Mouse (Mus musculus) thymus, postnatal 4 days (tissue): ENCODE results near the gene Camk2d.

Source experiments
- DNase-seq: peaks from one replicate; pipeline ENCODE4 v3.0.0; 2021

Gene Camk2d

DNA sequence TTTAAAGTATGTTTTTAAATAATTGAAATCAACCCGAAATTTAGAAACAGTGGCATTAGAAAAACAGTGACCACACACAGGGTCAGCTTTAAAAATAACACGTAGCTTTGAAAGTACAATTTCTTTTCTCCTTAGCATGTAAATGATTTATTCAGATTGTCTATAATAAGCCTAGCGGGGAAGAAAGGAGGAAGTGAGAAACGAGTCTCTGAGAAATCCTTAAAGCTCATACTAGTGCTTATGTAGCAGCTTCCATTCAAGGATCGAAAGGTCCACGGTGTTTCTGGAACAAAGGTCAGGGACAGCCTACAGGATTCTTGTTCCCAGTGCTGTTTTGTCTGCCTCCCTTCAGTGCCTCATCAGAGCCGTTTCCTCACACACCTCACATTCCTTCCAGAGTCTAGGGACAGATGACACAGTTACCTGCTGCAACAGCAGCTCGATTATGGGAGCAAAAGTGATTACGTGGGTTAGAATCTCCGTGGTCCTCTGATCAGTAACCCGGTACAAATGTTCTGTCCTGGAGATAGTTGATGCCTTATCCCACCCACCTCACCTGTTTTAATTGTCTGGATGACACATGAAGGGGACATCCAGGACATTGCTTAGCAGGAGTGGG, 17.5 kb downstream of the Camk2d start:
- DNase-seq = no peak

DNA sequence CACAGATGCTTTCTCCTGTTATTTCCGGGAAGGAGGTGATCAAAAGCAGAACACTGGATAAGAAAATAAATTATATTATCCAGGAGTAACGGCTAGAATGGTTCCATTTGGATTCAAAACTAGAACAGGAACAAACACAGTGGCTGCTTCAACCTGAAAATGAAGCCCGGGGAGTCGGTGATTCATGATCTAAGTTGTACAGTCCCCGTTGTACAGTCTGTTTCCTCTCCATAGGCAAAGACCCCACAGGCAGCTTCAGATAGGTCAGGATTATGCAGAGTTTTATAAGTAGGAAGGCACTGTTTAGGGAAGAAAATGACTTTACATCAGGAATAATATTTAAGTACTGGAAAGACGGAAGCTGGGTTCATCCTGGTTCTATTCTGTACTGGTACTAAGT, 19.2 kb downstream of the Camk2d start:
- no peak for DNase-seq

DNA sequence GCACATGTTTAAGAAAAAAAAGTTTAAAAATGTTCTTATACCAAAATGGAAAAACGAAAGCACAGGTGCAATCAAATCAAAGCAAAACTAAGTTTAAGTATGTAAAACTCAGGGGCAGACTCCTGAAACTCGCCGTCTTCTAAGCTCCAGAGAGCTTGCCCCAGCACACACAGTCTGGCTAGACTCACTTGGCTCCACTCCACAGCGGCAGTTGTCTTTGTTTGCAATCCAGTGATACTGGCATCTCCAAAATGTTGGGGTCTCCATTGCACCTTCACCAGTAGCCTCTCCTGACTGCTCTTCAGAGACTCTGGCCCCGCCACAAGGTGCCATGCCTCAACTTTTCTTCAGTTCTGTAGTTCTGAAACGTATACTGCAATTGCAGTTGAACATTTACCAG, 24.1 kb downstream of the Camk2d start:
- DNase-seq = no peak

DNA sequence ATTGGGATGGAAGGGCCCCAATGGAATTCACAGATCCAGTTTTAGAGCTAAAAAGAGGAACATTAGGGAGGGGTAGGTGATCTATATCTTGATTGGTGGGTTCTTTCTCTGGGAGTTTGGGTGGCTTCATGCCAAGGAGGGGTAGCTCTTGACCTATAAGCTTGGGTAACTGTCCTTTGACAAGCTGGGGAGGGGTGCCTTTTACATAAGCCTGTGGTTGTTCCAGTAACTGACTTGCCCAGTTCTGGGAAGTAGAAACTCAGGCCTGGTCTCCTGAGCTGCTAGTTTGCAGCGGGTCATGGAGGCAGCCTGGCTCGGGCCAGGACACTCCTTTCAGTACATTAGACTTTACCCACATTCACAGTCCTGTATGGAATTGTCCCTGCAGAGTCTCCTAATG, 26.4 kb downstream of the Camk2d start:
- no peak for DNase-seq

DNA sequence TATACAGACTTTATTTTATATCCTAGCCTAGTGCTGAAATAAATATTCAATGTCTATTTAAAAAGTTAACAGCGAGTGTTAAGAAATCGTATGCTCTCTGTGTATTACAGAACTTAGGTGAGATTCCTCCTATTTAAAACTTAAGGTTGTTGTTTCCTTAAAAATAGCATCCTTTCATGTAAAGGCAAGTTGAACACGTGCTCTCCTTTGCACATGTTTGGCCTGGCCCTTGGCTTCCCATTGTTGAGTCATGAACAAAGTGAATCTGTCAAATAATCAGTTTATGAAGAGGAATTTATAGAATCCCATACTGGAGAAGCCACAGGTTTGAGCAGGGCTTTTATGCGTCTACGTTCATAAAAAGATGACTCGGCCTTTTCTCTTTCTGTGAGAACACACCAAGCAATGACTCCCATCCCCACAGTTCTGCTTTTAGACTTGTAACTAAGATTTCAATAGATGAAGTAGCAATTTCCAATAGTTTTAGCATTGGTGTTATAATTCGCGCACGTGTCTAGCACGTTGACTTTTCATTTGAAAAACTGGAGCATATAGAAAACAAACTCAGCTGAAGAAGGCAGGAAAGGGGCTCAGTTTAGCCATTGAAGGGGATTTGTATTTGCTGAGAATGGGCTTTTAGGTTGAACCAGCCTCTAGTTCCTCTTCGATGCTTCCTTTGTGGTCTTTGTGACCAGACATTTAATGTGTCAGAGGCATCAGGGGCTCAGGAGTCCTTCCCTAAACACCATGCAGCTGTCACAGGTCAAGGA, 29.1 kb downstream of the Camk2d start:
- no peak for DNase-seq

DNA sequence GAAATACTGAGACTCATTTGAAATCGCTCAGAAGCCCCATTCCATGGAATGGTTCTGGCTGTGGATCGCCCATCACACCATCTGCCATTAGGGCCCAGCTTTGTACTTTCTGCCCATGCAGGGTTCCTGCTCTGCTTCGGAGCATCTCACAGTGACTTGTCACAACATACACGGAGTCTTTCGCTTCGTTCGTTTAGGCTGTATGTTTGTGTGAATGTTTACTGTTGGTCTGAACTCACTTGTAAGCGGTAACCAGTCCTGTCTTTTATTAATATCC, 29.6 kb downstream of the Camk2d start:
- DNase-seq = no peak

DNA sequence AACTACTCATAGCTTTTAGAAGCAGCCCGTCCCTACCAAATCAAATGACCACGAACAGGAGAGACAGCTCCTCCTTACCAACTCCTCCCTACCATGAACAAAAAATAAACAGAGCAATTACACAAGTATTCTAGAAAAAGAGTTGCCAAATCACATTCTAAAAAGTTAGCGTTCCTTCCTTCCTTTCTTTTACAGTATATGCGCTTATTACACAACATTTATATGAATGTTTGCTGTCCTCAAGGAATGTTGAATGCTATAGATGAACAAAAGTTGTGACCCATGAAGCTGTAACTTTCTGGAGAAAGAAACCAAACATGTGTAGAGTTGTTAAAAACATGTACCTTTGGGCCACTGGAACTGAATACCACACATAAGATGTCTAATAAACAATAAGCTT, 31.9 kb downstream of the Camk2d start:
- no peak for DNase-seq

DNA sequence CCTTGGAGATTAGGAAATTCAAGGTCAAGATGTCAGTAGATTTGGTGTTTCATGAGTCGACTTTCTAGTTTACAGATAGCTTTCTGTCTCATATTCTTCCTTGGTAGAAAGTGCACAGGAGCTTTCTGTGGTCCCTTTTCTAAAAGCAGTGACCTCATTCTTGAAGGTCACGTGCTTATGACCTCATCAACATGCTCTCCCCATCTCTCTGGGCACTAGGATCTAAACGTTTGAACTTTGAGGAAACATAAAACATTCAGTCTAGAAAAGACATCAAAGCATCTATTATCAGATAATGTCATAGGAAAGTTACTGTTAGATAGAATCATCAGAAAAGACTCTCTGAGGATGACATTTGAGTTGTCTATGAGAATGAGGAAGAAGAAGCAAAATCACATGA, 32.3 kb downstream of the Camk2d start:
- DNase-seq = no peak

DNA sequence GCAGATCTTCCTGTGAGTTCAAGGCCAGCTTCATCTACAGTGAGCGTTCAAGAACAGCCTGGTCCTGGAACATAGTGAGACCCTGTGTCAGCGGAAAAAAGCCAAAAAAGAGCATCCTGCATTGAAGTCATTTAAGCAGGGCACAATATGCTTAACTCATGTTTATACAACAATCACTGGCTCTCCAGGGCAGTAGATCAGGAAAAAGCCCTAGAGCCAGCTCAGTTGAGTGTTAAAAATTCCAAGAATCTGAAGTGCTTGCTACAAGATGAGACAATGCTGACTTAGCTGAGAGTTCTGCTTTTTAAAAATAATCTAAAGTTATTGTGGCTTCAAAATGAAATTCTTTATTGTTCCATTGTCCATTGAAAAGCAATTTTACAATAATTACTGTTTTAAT, 32.9 kb downstream of the Camk2d start:
- no peak for DNase-seq

DNA sequence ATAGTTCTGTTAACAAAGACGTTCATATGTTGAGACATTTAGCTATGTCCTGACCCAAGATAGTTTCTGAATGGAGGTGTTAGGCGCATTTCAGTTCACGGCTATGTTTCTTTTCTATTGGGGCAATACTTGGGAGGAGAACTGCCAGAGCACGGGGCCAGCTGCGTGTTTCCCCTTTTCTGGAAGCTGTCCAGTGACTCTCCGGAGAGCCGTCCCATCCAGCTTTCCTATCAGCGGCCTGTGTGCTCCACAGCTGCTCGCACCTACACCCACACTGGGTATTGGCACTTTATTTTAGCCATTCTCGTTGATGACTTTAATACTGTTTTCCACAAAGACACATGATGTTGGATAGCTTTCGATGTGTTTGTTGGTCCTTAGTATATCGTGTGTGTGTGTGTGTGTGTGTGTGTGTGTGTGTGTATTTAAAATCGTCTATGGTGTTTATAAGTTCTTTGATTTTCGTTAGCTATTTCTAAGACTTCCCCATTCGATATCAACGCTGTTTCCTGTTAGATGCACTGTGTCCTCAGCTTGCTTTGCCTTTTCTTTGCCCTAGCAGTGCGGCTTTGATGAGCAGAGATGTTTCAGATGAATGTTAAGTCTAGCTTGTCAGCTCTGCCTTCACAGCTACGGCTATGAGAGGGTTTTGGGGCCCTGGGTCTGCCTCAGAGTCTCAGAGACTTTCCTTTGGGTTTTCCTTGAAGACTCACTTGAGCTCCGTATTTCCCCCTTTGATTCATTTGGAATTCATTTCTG, 34.2 kb downstream of the Camk2d start:
- DNase-seq = no peak

DNA sequence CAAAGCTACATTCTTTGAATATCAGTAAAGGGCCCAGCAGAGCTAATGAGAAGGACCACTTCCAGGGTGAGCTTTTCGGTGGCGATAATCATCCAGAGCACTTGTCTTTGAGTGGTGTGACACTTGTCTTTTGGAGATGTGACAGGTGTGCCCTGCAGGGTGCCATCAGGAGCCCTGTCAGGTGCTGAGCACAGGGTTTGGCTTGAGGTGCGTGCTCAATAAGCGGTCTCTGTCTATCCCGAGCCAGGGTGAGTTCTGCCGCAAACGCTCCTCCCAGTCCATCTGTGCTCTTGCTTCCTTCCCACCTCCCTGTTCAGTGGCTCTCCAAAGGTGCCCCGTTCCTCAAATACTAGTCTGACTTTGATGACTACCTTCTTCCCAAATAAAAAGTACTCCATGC, 35.5 kb downstream of the Camk2d start:
- DNase-seq = no peak

DNA sequence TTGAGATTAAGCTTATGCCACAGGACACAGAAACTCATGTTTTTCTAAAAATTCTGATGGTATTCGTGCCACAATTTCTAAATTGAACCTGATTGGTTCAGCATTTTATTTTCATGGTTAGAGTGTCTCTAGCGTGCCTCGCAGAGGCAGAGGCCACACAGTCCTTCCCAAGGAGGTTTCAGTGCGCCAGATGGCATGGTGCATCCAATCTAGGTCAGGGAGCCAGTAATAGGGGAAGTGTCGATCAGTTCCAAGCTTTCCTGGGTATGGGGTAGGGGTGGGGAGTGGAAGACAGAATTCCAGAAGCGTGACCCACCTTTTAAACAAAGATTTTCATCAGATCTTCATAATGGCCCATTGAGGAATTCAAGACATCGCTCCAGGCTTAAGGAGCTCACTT, 36.5 kb downstream of the Camk2d start:
- DNase-seq = no peak

DNA sequence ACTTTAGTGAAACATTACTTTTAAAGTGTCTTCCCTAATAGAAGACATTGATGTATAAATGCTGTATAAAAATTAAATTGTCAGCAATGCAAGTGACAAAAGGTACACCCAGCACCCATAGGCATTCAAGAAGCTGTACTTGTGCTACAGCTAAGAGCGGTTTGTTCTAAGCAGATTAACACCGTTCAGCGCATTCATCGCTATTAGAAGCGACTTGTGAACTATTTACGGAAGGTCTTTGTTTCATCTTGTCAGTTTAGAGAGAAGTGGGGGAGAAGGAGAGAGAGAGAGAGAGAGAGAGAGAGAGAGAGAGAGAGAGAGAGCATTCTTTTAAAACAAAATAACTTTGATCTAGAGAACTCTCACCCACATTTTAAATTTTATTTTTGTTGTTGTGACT, 38.1 kb downstream of the Camk2d start:
- no peak for DNase-seq

DNA sequence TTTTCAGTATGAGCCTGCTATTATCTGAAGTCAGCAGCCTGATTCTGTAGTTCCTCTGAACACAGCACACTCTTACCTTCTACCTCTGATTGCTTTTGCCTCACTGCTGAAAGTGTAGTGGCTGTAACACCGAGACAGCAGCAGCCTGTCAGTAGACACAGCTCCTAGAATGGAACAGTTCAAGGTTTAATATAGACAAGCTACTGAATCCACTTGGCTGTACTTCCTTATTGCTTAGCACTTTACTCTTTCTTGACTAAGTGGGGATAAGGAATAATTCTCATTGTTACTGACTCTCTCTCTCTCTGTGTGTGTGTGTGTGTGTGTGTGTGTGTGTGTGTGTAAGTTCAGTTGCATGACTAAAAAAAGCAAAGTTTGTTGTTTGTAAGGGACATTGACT, 42.2 kb downstream of the Camk2d start:
- DNase-seq = no peak

DNA sequence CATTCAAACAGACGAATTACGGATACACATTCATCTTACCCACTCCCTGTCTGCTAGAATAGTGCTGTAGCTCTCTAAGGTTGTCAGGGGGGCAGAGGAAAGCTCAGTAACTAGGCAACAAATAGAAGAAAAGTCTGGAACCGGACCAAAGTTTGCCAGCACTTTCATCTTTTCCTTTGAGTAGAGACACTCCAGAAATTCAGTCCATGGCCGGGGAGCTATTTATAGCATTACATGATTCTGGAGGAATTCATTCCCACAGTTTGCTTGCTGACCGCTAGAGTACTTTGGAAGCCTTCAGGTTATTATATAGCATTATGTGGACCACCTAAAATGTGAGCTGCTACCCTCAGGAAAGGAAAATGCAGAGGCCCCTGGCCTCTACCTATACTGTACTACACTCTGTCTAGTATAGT, 43.0 kb downstream of the Camk2d start:
- DNase-seq = no peak

DNA sequence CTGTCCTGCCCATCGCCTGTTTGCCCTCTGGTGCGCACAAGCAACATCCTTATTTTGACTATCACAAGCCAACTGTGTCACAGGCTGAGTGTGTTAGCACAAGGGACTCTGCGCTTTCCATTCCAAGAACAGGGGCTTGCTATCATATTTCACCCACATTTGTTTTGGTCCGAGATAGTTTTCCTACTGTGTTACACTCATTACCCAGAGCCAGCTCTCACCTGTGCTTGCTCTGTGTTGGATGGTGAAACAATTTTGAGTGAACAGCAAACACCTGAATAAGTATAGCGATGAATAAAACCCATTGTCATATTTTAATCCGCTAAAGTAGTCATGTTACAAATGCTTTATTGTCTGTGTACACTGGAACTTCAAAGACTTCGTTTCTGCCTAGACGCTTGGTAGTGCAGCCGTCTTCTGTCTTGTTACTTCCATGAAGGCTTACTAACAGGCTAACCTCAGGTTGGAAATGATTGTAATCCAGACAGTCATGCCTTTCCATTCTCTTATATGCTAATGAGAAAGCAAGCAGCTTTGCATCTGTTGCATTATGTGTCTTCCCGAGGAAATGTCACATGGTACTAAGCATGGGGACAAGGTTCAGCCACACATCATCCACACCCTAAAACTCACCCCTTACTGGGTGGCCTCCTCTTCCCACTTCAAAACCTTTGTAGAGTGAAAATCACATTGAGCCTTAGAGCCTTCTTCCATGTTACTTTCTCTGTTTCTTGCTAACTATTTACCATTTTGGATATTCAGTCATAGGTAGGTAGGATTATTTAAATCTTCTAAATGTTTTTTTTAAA, 44.5 kb downstream of the Camk2d start:
- no peak for DNase-seq

DNA sequence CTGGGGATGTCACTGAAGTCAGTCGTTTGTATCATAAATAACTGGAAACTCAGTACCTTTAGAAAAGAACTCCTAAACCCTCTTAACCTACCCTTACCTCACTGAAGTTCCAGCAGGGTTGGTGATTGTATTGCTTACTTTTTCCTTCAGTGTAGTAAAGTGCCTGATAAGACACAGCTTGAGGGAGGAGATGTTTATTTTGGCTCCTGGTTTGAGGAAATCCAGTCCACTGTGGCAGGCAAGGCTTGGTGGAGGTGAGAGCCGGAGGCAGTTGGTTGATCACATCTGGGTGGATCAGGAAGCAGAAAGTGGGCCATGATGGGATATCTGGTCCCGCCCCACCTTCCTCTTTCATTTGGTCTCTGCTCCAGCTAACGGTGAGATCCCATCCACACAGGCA, 45.3 kb downstream of the Camk2d start:
- no peak for DNase-seq

DNA sequence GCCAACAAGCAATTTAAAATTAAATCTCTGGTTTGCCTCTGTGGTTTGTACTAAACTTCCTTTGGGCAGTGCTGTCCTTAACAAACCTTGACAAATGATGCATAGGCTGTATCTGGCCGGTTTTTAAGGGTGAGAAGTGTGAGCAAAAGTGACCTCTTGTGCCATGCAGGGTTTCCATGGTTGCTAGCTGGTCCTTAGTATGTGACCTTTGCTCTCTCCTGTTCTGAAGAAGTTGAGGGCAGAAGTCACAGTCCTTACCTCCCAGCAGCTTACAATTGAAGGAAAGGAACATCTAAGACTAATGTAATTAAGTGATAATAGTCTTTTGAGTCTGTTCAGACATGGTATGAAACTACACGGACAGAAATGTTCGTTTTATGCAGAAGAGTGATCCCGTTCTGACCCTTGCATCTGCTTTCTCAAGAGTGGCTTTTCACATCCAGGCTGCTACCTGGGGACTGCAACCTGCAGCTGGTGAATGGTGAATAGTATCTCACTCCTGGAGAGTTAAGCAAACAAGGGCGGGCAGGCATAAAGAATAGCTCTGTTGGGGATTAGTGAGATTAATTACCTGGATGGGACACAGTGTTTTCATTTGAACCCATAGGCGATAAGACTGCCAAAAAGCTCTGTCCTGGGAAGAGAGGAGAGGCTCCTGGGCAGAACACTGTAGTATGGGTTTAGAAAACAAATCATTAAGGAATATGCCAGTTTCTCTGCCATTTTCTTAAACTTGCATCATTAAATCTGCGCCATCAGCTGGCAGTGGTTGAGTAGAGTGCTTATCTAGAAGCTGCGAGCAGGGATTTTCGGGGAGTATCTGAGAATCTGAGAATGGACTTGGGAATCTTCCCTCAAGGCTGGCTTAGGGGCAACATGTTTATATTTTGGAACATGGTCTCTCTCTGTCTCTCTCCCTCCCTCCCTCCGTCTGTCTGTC, 47.2 kb downstream of the Camk2d start:
- no peak for DNase-seq

DNA sequence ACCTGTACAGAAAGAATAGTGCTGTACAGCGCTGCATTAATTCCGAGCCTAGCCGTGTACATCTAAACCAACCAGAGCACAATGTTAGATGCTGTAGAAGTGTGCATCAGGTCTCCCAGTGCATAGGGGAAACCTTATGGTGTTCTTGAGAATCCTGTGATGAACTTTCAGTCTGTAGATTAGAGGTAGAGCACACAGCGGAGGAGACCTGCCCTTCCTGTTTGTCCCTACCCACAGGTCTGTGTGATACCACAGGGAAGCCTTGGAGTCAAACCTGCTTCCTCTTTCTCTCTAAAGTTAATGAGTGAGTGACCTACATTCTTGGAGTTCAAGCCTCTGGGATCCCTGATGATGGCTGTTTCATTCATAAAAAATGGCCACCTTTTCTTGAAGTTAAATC, 54.2 kb downstream of the Camk2d start:
- DNase-seq = no peak

DNA sequence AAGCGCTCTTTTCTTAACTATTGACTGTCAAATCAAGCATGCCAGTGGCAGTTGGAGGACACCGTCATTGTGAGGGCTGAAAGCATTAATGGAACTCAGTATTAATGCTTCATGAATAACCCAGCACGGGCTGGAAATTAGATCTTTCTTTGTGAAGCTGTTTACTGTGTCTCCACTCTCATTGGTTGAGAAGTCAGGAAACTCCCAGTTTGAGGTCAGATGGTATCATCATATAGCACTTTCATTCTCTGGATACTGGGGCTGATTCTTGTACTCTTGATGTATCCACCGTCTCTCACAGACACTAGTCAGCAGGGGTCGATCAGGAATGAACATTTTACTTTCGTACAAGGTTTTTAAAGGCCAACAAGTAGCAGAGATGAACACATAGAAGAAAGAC, 54.6 kb downstream of the Camk2d start:
- no peak for DNase-seq

DNA sequence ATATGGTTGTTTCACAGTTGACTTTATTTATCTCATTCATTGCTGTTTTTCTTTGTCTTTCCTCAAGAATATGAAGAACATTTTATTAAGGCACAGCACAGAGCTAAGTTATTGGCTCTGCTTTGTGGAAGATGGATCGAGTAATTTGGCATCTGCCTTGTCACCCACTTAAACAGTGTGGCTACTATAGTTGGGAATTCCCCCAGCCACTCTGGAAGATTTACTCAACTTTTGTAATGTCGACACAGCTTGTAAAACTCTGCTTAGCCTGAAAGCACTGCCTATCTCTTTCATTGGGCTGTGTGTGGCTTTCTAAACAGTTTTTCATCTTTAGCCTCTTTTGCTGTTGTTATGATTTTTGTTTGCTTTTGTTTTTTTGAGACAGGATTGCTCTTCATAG, 56.3 kb downstream of the Camk2d start:
- no peak for DNase-seq

DNA sequence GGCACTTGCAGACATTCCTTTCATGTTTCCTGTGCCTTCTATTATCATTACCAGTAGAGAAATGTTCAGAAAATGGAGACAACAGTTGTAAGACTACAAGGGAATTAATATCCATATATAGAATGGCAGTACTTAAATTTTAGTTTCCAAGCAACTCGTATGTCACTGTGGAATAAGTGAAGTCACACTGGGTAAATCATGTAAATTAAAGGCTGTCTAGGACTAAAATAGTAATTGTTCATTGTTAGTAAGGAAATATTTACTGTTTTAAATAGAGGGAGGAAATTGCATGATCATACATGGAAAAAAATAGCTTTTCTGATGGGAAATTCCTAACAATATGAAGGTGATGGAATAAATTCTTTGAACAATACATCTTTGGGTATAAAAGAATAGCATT, 57.0 kb downstream of the Camk2d start:
- DNase-seq = no peak

DNA sequence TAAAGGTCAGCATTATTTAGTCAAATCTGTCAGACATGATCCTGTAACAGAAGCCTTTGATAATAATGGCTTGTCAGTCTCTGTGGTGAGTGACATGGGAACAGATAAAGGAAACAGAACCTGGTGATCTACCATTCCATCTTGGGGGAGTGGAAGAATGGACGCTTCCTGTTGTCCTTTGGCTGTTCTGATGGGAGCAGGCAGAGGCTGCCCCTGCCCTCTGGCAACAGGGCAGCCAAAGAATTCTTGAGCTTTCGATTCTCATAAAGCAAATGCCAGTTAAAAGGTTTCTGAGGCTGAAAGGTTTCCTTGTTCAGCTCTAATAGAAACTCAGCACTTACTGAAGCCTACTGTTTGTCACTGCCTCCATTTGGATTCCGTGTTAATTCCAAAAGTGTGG, 60.1 kb downstream of the Camk2d start:
- no peak for DNase-seq
